Mouse (Mus musculus): ENCODE results near the gene Gpatch2l. TPM values are rescaled to one million over a fixed set of nuclear protein-coding genes. Genes with fewer than 3 reads are reported as not detected.

Gpatch2l gene
- total RNA-seq, 1 experiment, result 13.4 TPM

GRCm38 (mm10) chr12:86336887-86337286 lies 95.2 kb downstream of the Gpatch2l start:
- H3K9me3 ChIP-seq (ENCODE audit: control insufficient read depth, insufficient read depth, low read depth, low read length), result no peaks in the 10 kb centered on the region
- no peak for TF ChIP-seq ZNF384 (IDR thresholded peaks at IDR 0.05; ENCODE audit: low read depth, low read length)
- TF ChIP-seq HCFC1 (IDR thresholded peaks at IDR 0.05; ENCODE audit: borderline replicate concordance, insufficient read depth, low read length), result no peak
- in situ Hi-C loops (cut with MboI; ENCODE audit: low sequenced_read_pairs in 2 of 2, unreplicated experiment in 2 of 2), result no loop called here
- H3K27ac ChIP-seq (ENCODE audit: insufficient read depth, low read depth, low read length, poor library complexity, severe bottlenecking), result no peak overlapping the region
- H3K4me3 ChIP-seq (ENCODE audit: insufficient read depth in 1 of 2, low read depth in 1 of 2, low read length in 2 of 2, poor library complexity in 1 of 2, severe bottlenecking in 1 of 2), result no peak overlapping the region
- no peak for DNase-seq (ENCODE audit: low read depth, low spot score)
- no peaks in the 10 kb centered on the region for H3K36me3 ChIP-seq (ENCODE audit: control insufficient read depth, insufficient read depth, low read length, poor library complexity, severe bottlenecking)
- H3K4me1 ChIP-seq (ENCODE audit: control insufficient read depth in 2 of 2, insufficient read depth in 2 of 2, low read length in 2 of 2, poor library complexity in 1 of 2), result no peaks in the 10 kb centered on the region
- no peak overlapping the region for H3K9ac ChIP-seq (ENCODE audit: insufficient read depth, low read depth, low read length, poor library complexity, severe bottlenecking)

Other genes starting within 250 kb of the Gpatch2l start
- gene Tgfb3, start 162.8 kb upstream of the Gpatch2l start, total RNA-seq (2012; rRNA removed), result 1.3 and 1.7 TPM in 2 replicates
- 14.1 and 16.9 TPM in 2 replicates for gene Ift43, start 159.3 kb upstream of the Gpatch2l start, total RNA-seq (2012; rRNA removed)
- gene Esrrb, start 119.3 kb downstream of the Gpatch2l start, total RNA-seq (2012; rRNA removed), result 120 and 169 TPM in 2 replicates

Measured in ES-E14 (cell line).